Mouse (Mus musculus) liver, adult 2 months (tissue): ENCODE results near the gene Ndc1.

Experiments used
- CTCF ChIP-seq: fragments of 200-500 bp; IDR thresholded peaks from 2 replicates; pipeline ENCODE4 v1.5.1; 2011; ENCODE audit warnings: low read depth, low read length, control low read depth
- POLR2A ChIP-seq: fragments of 200-500 bp; IDR thresholded peaks from 2 replicates; pipeline ENCODE4 v1.6.1; 2011; ENCODE audit warnings: low read length, control low read depth; ENCODE audit not compliant: insufficient read depth; ENCODE audit errors: extremely low read depth

DNA sequence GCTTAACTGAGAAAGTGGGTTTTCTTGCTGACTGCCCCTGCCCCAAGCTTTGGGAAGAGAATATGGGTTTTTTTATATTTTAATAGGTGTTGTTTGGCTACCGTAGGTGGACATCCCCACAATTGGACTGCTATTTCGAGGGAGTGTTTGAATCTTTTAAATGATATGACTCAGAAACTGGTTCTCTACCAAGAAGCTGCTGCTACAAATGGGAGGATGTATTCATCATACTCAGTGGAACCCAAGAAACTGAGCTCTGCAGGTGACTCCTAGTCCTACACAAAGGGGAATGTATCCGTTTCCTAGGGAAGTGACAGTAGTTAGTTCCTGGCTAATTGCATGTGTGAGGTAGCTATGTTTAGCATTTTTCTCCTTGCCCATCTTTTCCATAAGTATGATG lies 21.8 kb downstream of the Ndc1 start:
- TF ChIP-seq POLR2A (no peak), CTCF (no peak)
